Mouse (Mus musculus): ENCODE data around the gene Robo4.

DNA sequence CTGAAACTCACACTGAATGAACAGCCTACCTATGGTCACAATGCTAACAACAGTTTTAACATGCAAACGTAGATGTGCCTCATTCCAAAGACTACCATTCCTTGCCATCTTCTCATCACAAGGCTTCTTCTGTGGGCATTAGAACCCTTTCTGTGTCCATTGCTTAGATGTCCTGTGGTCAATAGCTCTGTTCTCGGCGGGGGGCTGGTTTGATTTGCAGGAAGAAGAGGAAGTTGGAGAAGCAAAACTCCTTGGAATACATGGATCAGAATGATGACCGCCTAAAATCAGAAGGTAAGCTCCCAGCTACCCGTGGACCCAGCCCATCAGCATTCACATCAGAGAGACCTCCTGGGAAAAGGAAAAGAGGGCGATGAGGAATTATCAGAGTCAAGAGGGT is 18.5 kb upstream of the Robo4 start:
- TF ChIP-seq CTCF (IDR thresholded peaks at IDR 0.05; ENCODE audit: borderline replicate concordance, insufficient read depth, low read length) = no peak
- TF ChIP-seq POLR2A (IDR thresholded peaks at IDR 0.05; ENCODE audit: low read depth, low read length) = no peak
